Mouse (Mus musculus) retina, adult 2 months (tissue): Measurements from ENCODE around the gene C730034F03Rik.

Experiments
- DNase-seq: peaks from one replicate; pipeline ENCODE4 v3.0.0-alpha.2; 2012; ENCODE audit warnings: low read depth, low spot score

The C730034F03Rik gene

GRCm38 (mm10) chr15:89475293-89475600 is 45.9 kb downstream of the C730034F03Rik start:
- DNase-seq, result no peak

- peak; percentile 52 for DNase-seq
These were observed 46.5 kb downstream of the C730034F03Rik start for GRCm38 (mm10) chr15:89475611-89476474.

GRCm38 (mm10) chr15:89476475-89476815 is 47.1 kb downstream of the C730034F03Rik start:
- no peak for DNase-seq

GRCm38 (mm10) chr15:89477091-89477491 is 47.7 kb downstream of the C730034F03Rik start, which contains the start of gene Arsa:
Gene Arsa, minus strand, starts transcription at chr15:89477425.
- DNase-seq, result no peak

GRCm38 (mm10) chr15:89477806-89478205 is 48.4 kb downstream of the C730034F03Rik start:
- DNase-seq, result no peak

GRCm38 (mm10) chr15:89478622-89479021 is 49.2 kb downstream of the C730034F03Rik start:
- no peak for DNase-seq
